Mouse (Mus musculus): ENCODE measurements at regions not wholly inside any gene's neighbourhood (a gene's known extent, or its start where the extent isn't known, plus 50 kb on each side); places are given as distances from the start of the nearest gene placed in this dataset.

- TF ChIP-seq CTCF (IDR thresholded peaks at IDR 0.05; ENCODE audit: control insufficient read depth, insufficient read depth, insufficient replicate concordance, low read depth, low read length) = no peak
- TF ChIP-seq POLR2A (IDR thresholded peaks at IDR 0.05; ENCODE audit: control insufficient read depth, low read depth, low read length) = no peak
Observed at GRCm38 (mm10) chr14:64594021-64594561, 490.0 kb downstream of the Prss52 start.

All from testis, adult 2 months (tissue).